Mouse (Mus musculus) kidney, postnatal 0 days (tissue): ENCODE results near the gene Epb41l1. TPM values are rescaled to one million over a fixed set of nuclear protein-coding genes. Genes with fewer than 3 reads are reported as not detected.

Source experiments
- ATAC-seq: fragments of 200-750 bp; cut with Nextera tagmentation; replicated peaks from 2 replicates; pipeline ENCODE4 v1.8.0; 2017; ENCODE audit warnings: low read depth, moderate number of reproducible peaks, moderate TSS enrichment, moderate library complexity; ENCODE audit not compliant: low FRiP score
- DNase-seq: peaks from one replicate; pipeline ENCODE4 v3.0.0-alpha.2; 2016; ENCODE audit warnings: low spot score
- H3K27ac ChIP-seq: fragments of 300-500 bp; sonication (generic); 2 replicates; pipeline ENCODE4 v1.5.1; 2014; ENCODE audit warnings: mild to moderate bottlenecking
- H3K27me3 ChIP-seq: fragments of 300-500 bp; sonication (generic); 2 replicates; pipeline ENCODE4 v1.6.1; 2014; ENCODE audit warnings: low read length, mixed read lengths; ENCODE audit not compliant: insufficient read depth
- H3K36me3 ChIP-seq: fragments of 300-500 bp; sonication (generic); 2 replicates; pipeline ENCODE4 v1.6.1; 2014; ENCODE audit warnings: low read length, mixed read lengths; ENCODE audit not compliant: insufficient read depth
- H3K4me1 ChIP-seq: fragments of 300-500 bp; sonication (generic); replicated peaks from 2 replicates; pipeline ENCODE4 v1.6.1; 2014; ENCODE audit warnings: antibody characterized with exemption, low read length, mixed read lengths; ENCODE audit not compliant: insufficient read depth
- H3K4me2 ChIP-seq: fragments of 300-500 bp; sonication (generic); 2 replicates; pipeline ENCODE4 v1.6.1; 2014; ENCODE audit warnings: mild to moderate bottlenecking, low read length, moderate library complexity, mixed read lengths
- H3K4me3 ChIP-seq: fragments of 300-500 bp; sonication (generic); replicated peaks from 2 replicates; pipeline ENCODE4 v1.5.1; 2014; ENCODE audit warnings: low read depth, low read length
- H3K9ac ChIP-seq: fragments of 300-500 bp; sonication (generic); 2 replicates; pipeline ENCODE4 v1.6.1; 2014; ENCODE audit warnings: low read depth, low read length
- H3K9me3 ChIP-seq: fragments of 300-500 bp; sonication (generic); replicated peaks from 2 replicates; pipeline ENCODE4 v1.6.1; 2016; ENCODE audit warnings: low read length, inconsistent platforms, mixed read lengths
- CTCF ChIP-seq: IDR thresholded peaks from 2 replicates; pipeline ENCODE4 v1.5.1; 2016; ENCODE audit warnings: antibody characterized with exemption, low read depth, mild to moderate bottlenecking, moderate library complexity
- WGBS: fragments of 180-500 bp; shearing (Covaris S2); extraction: QIAGEN DNeasy Blood & Tissue Kit; methylation state at CpG from one replicate; pipeline ENCODE4 v1.1.7; 2014; 5-methylcytosine and 5-hydroxymethylcytosine counted together
- microRNA-seq: library from miRNA; unstranded; fragments of <30 nt; microRNA quantifications from one replicate; pipeline ENCODE4, GENCODE M21; 2016
- polyA plus RNA-seq: library from polyadenylated mRNA; unstranded; fragments of >200 nt; fragmentation: Nextera tagmentation; extraction: Ambion mirVana; gene quantifications from 2 replicates; pipeline ENCODE4 v1.2.1, GENCODE M21; 2015

Gene Epb41l1
- polyA plus RNA-seq, 1 experiment from 2014 or later, result 1.6 TPM

- Histone ChIP-seq H3K4me2 (no peak overlapping the region), H3K4me3 (no peak overlapping the region), H3K9ac (no peak overlapping the region), H3K4me1 (no peaks in the 10 kb centered on the region), H3K27ac (no peak overlapping the region), H3K36me3 (no peaks in the 10 kb centered on the region), H3K27me3 (0 out of 2 replicates have a peak, but pooled peaks cover 3% of the 10 kb centered on the region), H3K9me3 (no peaks in the 10 kb centered on the region)
- WGBS, result 64% methylated on average over 11 of the region's 11 CpGs
- TF ChIP-seq CTCF, result peak; percentile 58
- ATAC-seq, result no peak
- no peak for DNase-seq
These were observed 163.6 kb downstream of the Epb41l1 start for GRCm38 (mm10) chr2:156584154-156584796.

GRCm38 (mm10) chr2:156584797-156585471 is 164.2 kb downstream of the Epb41l1 start:
- H3K36me3 ChIP-seq, result no peaks in the 10 kb centered on the region
- no peak overlapping the region for H3K27ac ChIP-seq
- H3K4me1 ChIP-seq, result no peaks in the 10 kb centered on the region
- no peak overlapping the region for H3K4me3 ChIP-seq
- WGBS, result 37% methylated on average over 14 of the region's 14 CpGs
- no peak for TF ChIP-seq CTCF
- H3K4me2 ChIP-seq, result no peak overlapping the region
- 0 out of 2 replicates have a peak, but pooled peaks cover 3% of the 10 kb centered on the region for H3K27me3 ChIP-seq
- DNase-seq, result no peak
- no peak overlapping the region for H3K9ac ChIP-seq
- 0 out of 2 replicates have a peak, but pooled peaks have one; percentile 33 for ATAC-seq
- H3K9me3 ChIP-seq, result no peaks in the 10 kb centered on the region

GRCm38 (mm10) chr2:156589481-156589880 is 168.8 kb downstream of the Epb41l1 start:
- no peak for DNase-seq
- H3K4me2 ChIP-seq, result no peak overlapping the region
- H3K9ac ChIP-seq, result no peak overlapping the region
- no peaks in the 10 kb centered on the region for H3K9me3 ChIP-seq
- H3K36me3 ChIP-seq, result no peaks in the 10 kb centered on the region
- no peaks in the 10 kb centered on the region for H3K27me3 ChIP-seq
- TF ChIP-seq CTCF, result no peak
- ATAC-seq, result no peak
- H3K4me3 ChIP-seq, result no peak overlapping the region
- H3K4me1 ChIP-seq, result no peaks in the 10 kb centered on the region
- no peak overlapping the region for H3K27ac ChIP-seq
- WGBS, result 89% methylated on average over 9 of the region's 9 CpGs

Small RNA genes lying within 50 kb of the gene (microRNA-seq; reads per million reads assigned to microRNA genes)
- not detected for gene Gm22758

Other genes starting within 250 kb of the Epb41l1 start
- gene Rbm39, start 240.7 kb upstream of the Epb41l1 start, polyA plus RNA-seq, result 636 and 701 TPM in 2 replicates
- 63.8 and 68.9 TPM in 2 replicates for gene Phf20, start 224.4 kb upstream of the Epb41l1 start, polyA plus RNA-seq
- 14.7 and 16.2 TPM in 2 replicates for gene Cnbd2, start 108.6 kb upstream of the Epb41l1 start, polyA plus RNA-seq
- 140 and 181 TPM in 2 replicates for gene Scand1, start 108.2 kb upstream of the Epb41l1 start, polyA plus RNA-seq
- gene Aar2, start 126.7 kb downstream of the Epb41l1 start, polyA plus RNA-seq, result 30.0 and 32.7 TPM in 2 replicates
- 61.1 and 65.6 TPM in 2 replicates for gene Dlgap4, start 192.8 kb downstream of the Epb41l1 start, polyA plus RNA-seq